ENCODE assay signal across 8 mouse cellular contexts in genomic region chr2:180115279-180115678, GRCm38 (mm10). TPM values are rescaled to one million over a fixed set of nuclear protein-coding genes. Genes with fewer than 3 reads are reported as not detected.
DNase-seq lines count a peak whose midpoint lies in the region; ATAC-seq lines count a peak whose summit lies in the region.

No protein-coding gene starts in this region.

- H3K4me1 ChIP-seq in heart, embryonic 11.5 days (ENCODE audit: control insufficient read depth, insufficient read depth, low read length) = peaks cover 34% of the 10 kb centered on the region

- WGBS in heart, embryonic 11.5 days (ENCODE audit: insufficient replicate concordance) = 18% methylated on average over 6 of the region's 6 CpGs

- H3K27me3 ChIP-seq in heart, embryonic 11.5 days (ENCODE audit: control insufficient read depth, insufficient read depth, low read length) = no peaks in the 10 kb centered on the region

- intact Hi-C loops in left cerebral cortex, postnatal 25 days (cut with DNase I) = no loop called here

- peak; percentile 59 to 78 for DNase-seq in left cerebral cortex, adult 18-20 months (ENCODE audit: low spot score in 2 of 2)
- DNase-seq in left cerebral cortex, adult 11 months (ENCODE audit: low spot score) = no peak
- peak; percentile 55 to 65 for DNase-seq in cerebellum, adult 18-20 months
- DNase-seq in left cerebral cortex, postnatal 25 days (ENCODE audit: low spot score in 2 of 2) = peak; percentile 51 to 84
- DNase-seq in urinary bladder, postnatal 25 days (ENCODE audit: low spot score) = peak; percentile 63
- DNase-seq in thymus, postnatal 25 days = no peak
- DNase-seq in ovary, postnatal 36 days (ENCODE audit: low spot score) = no peak

- H3K4me2 ChIP-seq in heart, embryonic 11.5 days = no peak overlapping the region

- peak overlapping the region; percentile 7; the same call in 1 of the 2 replicates for H3K27ac ChIP-seq in heart, embryonic 11.5 days (ENCODE audit: low read depth, low read length)

- H3K9me3 ChIP-seq in heart, embryonic 11.5 days (replicated peaks; ENCODE audit: control insufficient read depth, low read length) = no peaks in the 10 kb centered on the region

- H3K36me3 ChIP-seq in heart, embryonic 11.5 days (ENCODE audit: control insufficient read depth, insufficient read depth, low read length) = no peaks in the 10 kb centered on the region

- H3K4me3 ChIP-seq in heart, embryonic 11.5 days (ENCODE audit: low read depth, low read length) = no peak overlapping the region

- no peak overlapping the region for H3K9ac ChIP-seq in heart, embryonic 11.5 days (ENCODE audit: low read depth, low read length)

- no peak for ATAC-seq in heart, embryonic 11.5 days (replicated peaks; ENCODE audit: insufficient number of reproducible peaks, low FRiP score, low TSS enrichment)

RNA-seq across cellular contexts. Expression of gene Osbpl2, which starts 3.8 kb away (rescaled TPM):
- 10 to 100 TPM; 49.1 to 54.1 TPM for total RNA-seq in left cerebral cortex, adult 18-20 months (2021)
- 33.4 and 36.1 TPM in 2 replicates for polyA plus RNA-seq in heart, embryonic 11.5 days (2014; fragmentation: Nextera tagmentation; extraction: Ambion mirVana)
- total RNA-seq in left cerebral cortex, postnatal 25 days (2021) = 10 to 100 TPM; 43.9 to 47.8 TPM

RNA-seq across cellular contexts. Expression of gene Hrh3, which starts 11.0 kb away (rescaled TPM):
- 100 to 1,000 TPM in 1 of 2 experiments, 10 to 100 TPM in 1; 87.6 to 114 TPM for total RNA-seq in left cerebral cortex, adult 18-20 months (2021)
- not detected in 2 replicates for polyA plus RNA-seq in heart, embryonic 11.5 days (2014; fragmentation: Nextera tagmentation; extraction: Ambion mirVana)
- total RNA-seq in left cerebral cortex, postnatal 25 days (2021) = 10 to 100 TPM; 74.4 to 96.9 TPM

RNA-seq across cellular contexts. Expression of gene Mtg2, which starts 44.9 kb away (rescaled TPM):
- 10 to 100 TPM; 13.7 to 17.5 TPM for total RNA-seq in left cerebral cortex, adult 18-20 months (2021)
- polyA plus RNA-seq in heart, embryonic 11.5 days (2014; fragmentation: Nextera tagmentation; extraction: Ambion mirVana) = 24.6 and 27.3 TPM in 2 replicates
- total RNA-seq in left cerebral cortex, postnatal 25 days (2021) = 10 to 100 TPM; 14.9 to 19.2 TPM

RNA-seq across cellular contexts. Expression of gene Adrm1, which starts 56.0 kb away (rescaled TPM):
- total RNA-seq in left cerebral cortex, adult 18-20 months (2021) = 100 to 1,000 TPM; 106 to 111 TPM
- polyA plus RNA-seq in heart, embryonic 11.5 days (2014; fragmentation: Nextera tagmentation; extraction: Ambion mirVana) = 121 and 126 TPM in 2 replicates
- total RNA-seq in left cerebral cortex, postnatal 25 days (2021) = 100 to 1,000 TPM in 1 of 2 experiments, 10 to 100 TPM in 1; 91.6 to 103 TPM

Comparison
In these comparisons a context has a peak if more than half of its experiments do, and no peak if none do; other contexts are left out.
1. DNase-seq: peak in left cerebral cortex, adult 18-20 months (2 of 2), cerebellum, adult 18-20 months (2 of 2), left cerebral cortex, postnatal 25 days (2 of 2) and urinary bladder, postnatal 25 days (single experiment); none in left cerebral cortex, adult 11 months (single experiment), thymus, postnatal 25 days (single experiment) and ovary, postnatal 36 days (single experiment).